Mouse (Mus musculus): ENCODE data around the gene Egf.
A peak's percentile ranks its signal among the peaks of the same experiment; 100 is the strongest.

Egf gene

DNA sequence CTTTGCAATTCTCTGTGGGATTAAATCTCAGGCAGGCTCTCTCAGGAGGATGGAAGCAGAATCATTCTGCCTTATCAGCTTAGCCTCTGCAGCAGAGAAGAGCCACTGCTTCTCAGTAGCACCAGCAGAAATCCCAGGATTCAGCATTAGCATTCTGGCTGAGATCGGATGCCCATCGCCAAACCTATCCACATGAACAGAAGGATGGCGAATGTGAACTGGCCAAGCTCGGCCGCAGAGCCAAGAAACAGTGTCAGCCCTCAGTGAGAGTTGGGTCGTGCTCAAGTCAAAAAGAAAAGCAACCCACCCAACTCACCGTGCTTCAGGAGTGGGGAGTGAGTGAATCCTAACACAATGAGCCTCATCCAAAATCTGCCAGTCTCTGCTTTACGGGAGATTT lies 103.4 kb downstream of the Egf start:
- no peak for DNase-seq (ENCODE audit: low read depth in 2 of 2, low spot score in 2 of 2)

- DNase-seq (ENCODE audit: low read depth in 2 of 2, low spot score in 2 of 2) = no peak
These were observed 104.2 kb downstream of the Egf start for GRCm38 (mm10) chr3:129650931-129651330.

DNA sequence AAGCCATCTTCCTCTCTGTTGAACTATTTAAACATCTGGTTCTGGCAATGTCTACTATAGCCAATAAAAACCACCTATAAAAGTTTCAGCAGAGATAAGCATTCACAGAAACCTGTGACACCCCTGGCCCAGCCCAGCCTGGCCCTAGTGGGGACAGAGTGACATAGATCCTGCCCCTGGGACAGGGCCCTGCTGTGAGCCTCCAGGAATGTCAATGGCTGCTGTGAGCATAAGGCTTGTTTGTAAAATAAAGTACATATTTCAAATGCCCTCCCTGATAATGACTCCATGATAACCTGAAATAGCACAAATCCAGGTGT lies 104.9 kb downstream of the Egf start:
- DNase-seq (ENCODE audit: low read depth in 2 of 2, low spot score in 2 of 2) = no peak

DNA sequence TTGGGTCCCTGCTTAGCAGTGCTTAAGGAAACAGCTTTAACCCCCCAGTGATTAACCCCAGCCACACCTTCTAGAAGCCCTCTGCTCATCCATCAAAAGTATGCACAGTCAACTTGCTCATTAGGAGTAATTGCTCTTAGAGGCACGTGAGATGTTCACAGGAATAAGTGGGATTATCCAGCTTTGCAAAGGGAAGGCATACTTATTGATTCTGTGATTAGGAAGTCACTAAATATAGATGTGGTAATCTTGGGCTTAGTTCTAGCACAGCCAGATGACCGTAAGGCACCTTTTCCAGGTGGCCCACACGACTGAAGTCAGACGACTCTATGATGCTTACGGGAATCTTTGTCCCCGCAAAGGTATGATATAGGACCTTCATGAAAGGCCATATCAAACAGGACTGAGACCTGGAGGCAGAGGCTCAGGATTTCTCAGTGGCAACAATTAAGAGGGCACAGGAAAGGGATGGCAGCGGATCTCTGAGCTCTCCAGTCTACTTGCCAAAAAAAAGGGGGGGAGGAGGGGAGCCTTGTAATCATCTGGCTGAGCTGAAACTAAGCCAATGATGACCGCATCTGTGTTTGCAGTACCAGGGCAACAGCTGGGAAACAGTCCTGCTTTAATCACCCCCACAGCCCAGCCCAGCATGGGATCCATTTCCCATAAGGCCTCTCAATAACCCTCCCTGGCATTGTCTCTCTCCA lies 105.4 kb downstream of the Egf start:
- DNase-seq (ENCODE audit: low read depth in 2 of 2, low spot score in 2 of 2) = no peak

DNA sequence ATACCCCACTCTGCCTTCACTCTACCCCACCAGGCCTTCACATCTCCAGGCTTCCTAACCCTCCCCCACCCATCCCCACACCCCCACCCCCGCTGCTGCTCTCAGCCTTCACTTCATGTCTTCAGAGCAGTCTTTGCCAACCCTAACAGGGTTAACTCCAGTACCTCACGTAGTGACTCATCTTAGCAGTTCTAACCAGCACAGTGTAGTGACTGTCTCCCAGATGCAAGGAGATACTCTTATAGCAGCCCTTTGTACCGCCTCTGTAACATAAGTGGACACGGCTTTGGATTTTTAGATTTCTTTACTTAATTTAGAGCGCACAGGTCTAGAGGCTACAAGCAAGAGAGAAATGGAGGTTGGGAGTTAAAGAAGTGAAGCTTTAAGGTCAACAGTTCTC lies 106.5 kb downstream of the Egf start:
- DNase-seq (ENCODE audit: low read depth in 2 of 2, low spot score in 2 of 2) = no peak

DNA sequence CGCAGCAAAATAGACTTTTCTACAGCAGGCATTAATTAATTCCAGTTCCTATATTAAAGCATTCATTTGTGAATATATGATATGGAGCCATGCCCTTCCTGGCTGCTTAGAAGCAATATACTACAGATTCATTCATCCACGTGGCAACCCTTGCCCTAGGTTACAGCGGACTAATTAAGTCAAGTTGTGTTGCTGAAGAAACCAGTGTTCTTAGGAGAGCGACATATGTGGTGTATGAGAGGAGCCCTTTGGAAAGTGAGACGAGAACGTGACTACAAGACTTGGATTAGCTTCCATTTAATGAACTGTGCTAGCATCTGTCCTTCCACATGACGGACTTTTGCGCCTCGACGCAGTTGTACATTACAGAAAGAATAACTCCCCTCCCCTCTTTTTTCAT lies 107.8 kb downstream of the Egf start:
- DNase-seq (ENCODE audit: low read depth in 2 of 2, low spot score in 2 of 2) = no peak

- DNase-seq (ENCODE audit: low read depth in 2 of 2, low spot score in 2 of 2) = no peak
These were observed 108.3 kb downstream of the Egf start for GRCm38 (mm10) chr3:129646781-129647180.

DNA sequence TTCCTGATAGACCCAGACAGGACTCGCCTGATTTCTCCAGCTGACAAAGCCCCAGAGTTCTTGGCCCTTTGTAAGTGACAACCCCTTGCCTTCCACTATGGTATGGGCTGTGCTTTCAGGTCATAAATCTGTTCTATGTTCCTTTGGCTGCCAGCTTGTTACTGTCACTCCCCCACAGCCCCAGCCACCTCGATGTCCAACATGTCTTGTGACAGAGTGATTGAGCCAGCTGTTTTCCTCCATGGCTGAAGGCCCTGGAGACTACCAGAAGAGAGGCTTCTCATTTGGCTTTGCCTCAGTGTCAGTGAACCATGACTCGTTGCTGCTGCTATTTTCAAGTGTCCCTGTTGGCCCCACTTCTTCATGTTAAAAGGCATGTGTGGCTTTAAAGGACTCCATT lies 109.7 kb downstream of the Egf start:
- no peak for DNase-seq (ENCODE audit: low read depth in 2 of 2, low spot score in 2 of 2)

DNA sequence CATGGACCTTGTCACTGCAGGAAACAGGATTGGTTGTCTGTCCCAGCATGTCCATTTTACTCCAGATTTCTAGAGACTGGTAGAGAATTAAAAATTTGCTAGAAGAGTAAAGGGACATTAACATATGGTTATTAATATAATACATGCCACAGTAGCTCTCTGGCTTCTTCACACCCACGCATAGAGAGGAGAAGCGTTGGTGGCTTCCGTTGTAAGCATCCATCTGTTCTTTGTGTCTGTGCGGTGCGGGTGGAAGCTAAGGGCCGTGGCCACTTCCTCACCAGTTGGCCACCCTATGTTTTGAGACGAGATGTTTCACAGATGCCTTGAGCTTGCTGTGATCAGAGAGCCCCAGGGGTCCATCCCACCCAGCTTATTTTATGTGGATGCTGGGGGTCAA lies 113.5 kb downstream of the Egf start:
- DNase-seq (ENCODE audit: low read depth in 2 of 2, low spot score in 2 of 2) = no peak

GRCm38 (mm10) chr3:129640211-129641000 lies 114.7 kb downstream of the Egf start:
- no peak for DNase-seq (ENCODE audit: low read depth in 2 of 2, low spot score in 2 of 2)

- DNase-seq (ENCODE audit: low read depth in 2 of 2, low spot score in 2 of 2) = no peak
These were observed 115.4 kb downstream of the Egf start for GRCm38 (mm10) chr3:129639701-129640100.

GRCm38 (mm10) chr3:129637446-129637845 lies 117.7 kb downstream of the Egf start:
- DNase-seq (ENCODE audit: low read depth in 2 of 2, low spot score in 2 of 2) = no peak

GRCm38 (mm10) chr3:129634260-129634901 lies 120.7 kb downstream of the Egf start:
- DNase-seq (ENCODE audit: low read depth in 2 of 2, low spot score in 2 of 2) = peak in 1 of 2 experiments; percentile 5

GRCm38 (mm10) chr3:129633518-129633917 lies 121.6 kb downstream of the Egf start:
- DNase-seq (ENCODE audit: low read depth in 2 of 2, low spot score in 2 of 2) = no peak

- no peak for DNase-seq (ENCODE audit: low read depth in 2 of 2, low spot score in 2 of 2)
These were observed 123.3 kb downstream of the Egf start for GRCm38 (mm10) chr3:129631857-129632256.

DNA sequence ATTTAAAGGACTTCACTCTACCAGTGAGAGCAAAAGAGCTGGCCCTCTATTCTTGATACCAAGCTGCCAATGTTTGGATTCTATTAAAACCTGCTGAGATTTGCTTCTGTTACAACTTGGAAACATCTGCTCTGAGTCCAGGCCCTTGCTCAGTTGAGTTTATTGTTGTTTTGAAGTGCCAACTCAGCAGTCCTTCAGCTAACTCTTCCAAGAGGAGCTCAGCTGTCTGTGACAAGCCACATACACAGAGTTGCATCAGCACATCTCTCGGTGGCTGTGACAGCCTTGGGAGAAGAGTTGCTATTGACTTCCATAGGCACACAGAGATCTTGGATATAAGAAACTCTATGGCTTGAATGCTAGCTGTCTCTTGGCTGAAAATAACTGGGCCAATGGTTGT lies 124.1 kb downstream of the Egf start:
- DNase-seq (ENCODE audit: low read depth in 2 of 2, low spot score in 2 of 2) = no peak

All from CD8-positive naive resting alpha-beta T cell, adult 2 months (primary cell).